Mouse (Mus musculus) hindbrain, embryonic 15.5 days (tissue): ENCODE data around the gene 1700061G19Rik. TPM values are rescaled to one million over a fixed set of nuclear protein-coding genes. Genes with fewer than 3 reads are reported as not detected.

Experiments used
- ATAC-seq: fragments of 200-750 bp; cut with Nextera tagmentation; 2 replicates; pipeline ENCODE4 v1.8.0; 2017; ENCODE audit warnings: low read depth, moderate number of reproducible peaks, moderate TSS enrichment; ENCODE audit not compliant: low FRiP score
- H3K27ac ChIP-seq: fragments of 300-500 bp; sonication (generic); replicated peaks from 2 replicates; pipeline ENCODE4 v1.5.1; 2015; ENCODE audit warnings: mild to moderate bottlenecking, inconsistent platforms
- H3K27me3 ChIP-seq: fragments of 300-500 bp; sonication (generic); 2 replicates; pipeline ENCODE4 v1.6.1; 2015; ENCODE audit warnings: control low read depth, inconsistent platforms
- H3K36me3 ChIP-seq: fragments of 300-500 bp; sonication (generic); 2 replicates; pipeline ENCODE4 v1.6.1; 2015; ENCODE audit warnings: control low read depth, inconsistent platforms
- H3K4me1 ChIP-seq: fragments of 300-500 bp; sonication (generic); replicated peaks from 2 replicates; pipeline ENCODE4 v1.6.1; 2015; ENCODE audit warnings: control low read depth, inconsistent platforms
- H3K4me2 ChIP-seq: fragments of 300-500 bp; sonication (generic); 2 replicates; pipeline ENCODE4 v1.6.1; 2015; ENCODE audit warnings: moderate library complexity, mild to moderate bottlenecking, inconsistent platforms
- H3K4me3 ChIP-seq: fragments of 300-500 bp; sonication (generic); 2 replicates; pipeline ENCODE4 v1.5.1; 2015; ENCODE audit warnings: mild to moderate bottlenecking, inconsistent platforms
- H3K9ac ChIP-seq: fragments of 300-500 bp; sonication (generic); 2 replicates; pipeline ENCODE4 v1.6.1; 2015; ENCODE audit warnings: inconsistent platforms
- H3K9me3 ChIP-seq: fragments of 300-500 bp; sonication (generic); 2 replicates; pipeline ENCODE4 v1.6.1; 2016; ENCODE audit warnings: control low read depth, inconsistent platforms
- WGBS: fragments of 180-500 bp; shearing (Covaris S2); methylation state at CpG from one replicate; pipeline ENCODE4 v1.1.7; 2015; 5-methylcytosine and 5-hydroxymethylcytosine counted together
- polyA plus RNA-seq: library from polyadenylated mRNA; unstranded; fragments of >200 nt; fragmentation: Nextera tagmentation; extraction: Ambion mirVana; gene quantifications from 2 replicates; pipeline ENCODE4 v1.2.1, GENCODE M21; 2015

1700061G19Rik gene
- polyA plus RNA-seq, 1 experiment from 2014 or later = 0.61 TPM

- WGBS = 86% methylated on average over 5 of the region's 5 CpGs
- no peaks in the 10 kb centered on the region for H3K27me3 ChIP-seq
- H3K9ac ChIP-seq = no peak overlapping the region
- H3K4me3 ChIP-seq = no peak overlapping the region
- no peak overlapping the region for H3K27ac ChIP-seq
- H3K4me2 ChIP-seq = no peak overlapping the region
- no peaks in the 10 kb centered on the region for H3K4me1 ChIP-seq
- no peaks in the 10 kb centered on the region for H3K36me3 ChIP-seq
- no peak for ATAC-seq
- no peaks in the 10 kb centered on the region for H3K9me3 ChIP-seq
Measured at GRCm38 (mm10) chr17:56843678-56844077, 31.6 kb upstream of the 1700061G19Rik start.

DNA sequence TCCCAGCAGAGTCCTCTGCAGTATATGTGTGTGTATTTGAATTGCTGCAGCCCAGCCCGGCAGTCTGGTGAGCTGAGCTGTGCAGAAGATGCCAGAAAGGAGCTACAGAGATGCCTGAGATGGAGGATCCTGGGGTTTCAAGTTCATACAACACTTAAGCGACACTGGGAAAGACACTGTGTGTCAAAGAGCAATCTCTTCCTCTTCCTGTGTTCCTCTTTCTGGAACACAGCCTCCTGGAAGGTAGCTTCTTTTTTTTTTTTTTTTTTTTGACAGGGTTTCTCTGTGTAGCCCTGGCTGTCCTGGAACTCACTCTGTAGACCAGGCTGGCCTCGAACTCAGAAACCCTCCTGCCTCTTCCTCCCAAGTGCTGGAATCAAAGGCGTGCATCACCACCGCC is 26.5 kb upstream of the 1700061G19Rik start:
- Histone ChIP-seq H3K9ac (no peak overlapping the region), H3K27me3 (no peaks in the 10 kb centered on the region), H3K4me1 (no peaks in the 10 kb centered on the region), H3K9me3 (no peaks in the 10 kb centered on the region), H3K36me3 (no peaks in the 10 kb centered on the region), H3K27ac (no peak overlapping the region), H3K4me2 (no peak overlapping the region), H3K4me3 (no peak overlapping the region)
- 88% methylated on average over 5 of the region's 5 CpGs for WGBS
- ATAC-seq = no peak

DNA sequence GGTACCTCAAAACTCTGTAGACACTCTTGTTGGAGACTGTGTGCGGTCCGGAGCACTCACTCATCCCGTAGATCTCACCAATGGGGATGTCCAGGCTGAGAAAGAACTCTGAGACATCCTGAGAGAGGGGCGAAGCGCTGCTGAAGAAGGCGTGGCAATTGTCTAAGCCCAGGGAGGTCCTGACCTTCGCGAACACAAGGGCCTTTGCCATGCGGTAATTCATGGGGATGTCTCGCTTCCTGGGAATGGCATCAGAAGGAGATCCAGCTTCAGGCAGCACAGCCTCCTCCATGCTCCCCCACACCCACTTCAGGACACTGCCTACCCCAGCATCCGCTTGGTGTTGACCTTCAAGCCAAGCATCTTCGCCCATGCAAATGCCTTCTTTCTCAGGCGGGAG is 25.6 kb upstream of the 1700061G19Rik start:
- 86% methylated on average over 13 of the region's 13 CpGs for WGBS
- no peak overlapping the region for H3K4me2 ChIP-seq
- ATAC-seq = no peak
- H3K9me3 ChIP-seq = no peaks in the 10 kb centered on the region
- H3K27ac ChIP-seq = no peak overlapping the region
- H3K36me3 ChIP-seq = no peaks in the 10 kb centered on the region
- H3K4me1 ChIP-seq = no peaks in the 10 kb centered on the region
- H3K27me3 ChIP-seq = no peaks in the 10 kb centered on the region
- H3K4me3 ChIP-seq = no peak overlapping the region
- H3K9ac ChIP-seq = no peak overlapping the region

- no peak for ATAC-seq
- Histone ChIP-seq H3K4me2 (no peak overlapping the region), H3K27me3 (no peaks in the 10 kb centered on the region), H3K9me3 (no peaks in the 10 kb centered on the region), H3K27ac (no peak overlapping the region), H3K36me3 (no peaks in the 10 kb centered on the region), H3K4me3 (no peak overlapping the region), H3K4me1 (no peaks in the 10 kb centered on the region), H3K9ac (no peak overlapping the region)
- WGBS = 79% methylated on average over 3 of the region's 3 CpGs
Measured at GRCm38 (mm10) chr17:56851167-56851566, 24.1 kb upstream of the 1700061G19Rik start.

DNA sequence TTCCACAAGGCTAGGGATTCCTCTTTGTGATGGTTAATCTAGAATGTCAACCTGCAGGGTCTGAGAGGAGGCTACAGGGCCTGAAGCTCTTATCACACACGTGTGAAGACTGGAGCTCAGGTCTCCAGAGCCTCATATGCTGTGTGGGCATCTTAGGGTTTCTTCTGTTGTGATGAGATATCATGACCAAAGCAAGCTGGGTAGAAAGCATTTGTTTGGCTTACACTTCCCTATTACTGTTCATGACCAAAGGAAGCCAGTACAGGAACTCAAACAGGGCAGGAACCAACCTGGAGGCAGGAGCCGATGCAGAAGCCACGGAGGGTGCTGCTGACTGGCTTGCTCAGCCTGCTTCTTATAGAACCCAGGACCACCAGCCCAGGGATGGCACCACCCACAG is 19.9 kb upstream of the 1700061G19Rik start:
- Histone ChIP-seq H3K4me1 (no peaks in the 10 kb centered on the region), H3K4me3 (no peak overlapping the region), H3K27me3 (no peaks in the 10 kb centered on the region), H3K27ac (no peak overlapping the region), H3K36me3 (no peaks in the 10 kb centered on the region), H3K4me2 (no peak overlapping the region), H3K9ac (no peak overlapping the region), H3K9me3 (no peaks in the 10 kb centered on the region)
- no peak for ATAC-seq
- 76% methylated on average over 3 of the region's 3 CpGs for WGBS

DNA sequence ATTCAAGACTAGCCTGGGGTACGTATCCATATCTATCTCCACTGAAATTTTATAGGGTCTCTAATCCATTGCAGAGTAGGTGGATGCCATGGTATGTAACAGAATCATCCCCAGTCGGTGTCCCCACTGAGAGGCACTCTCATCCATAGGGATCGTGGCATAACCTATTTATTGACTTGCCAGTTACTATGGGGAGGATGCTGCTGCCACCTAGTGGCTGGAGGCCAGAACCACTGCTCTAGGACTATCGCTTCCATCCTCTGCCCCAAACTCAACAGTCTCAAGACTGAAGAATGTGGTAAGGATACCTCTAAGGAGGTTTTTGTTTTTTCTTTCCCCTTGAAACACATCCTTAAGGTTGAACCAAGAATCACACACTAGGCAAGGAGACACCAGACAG is 17.1 kb upstream of the 1700061G19Rik start:
- H3K27me3 ChIP-seq = no peaks in the 10 kb centered on the region
- no peak overlapping the region for H3K9ac ChIP-seq
- H3K27ac ChIP-seq = no peak overlapping the region
- H3K4me2 ChIP-seq = no peak overlapping the region
- no peak overlapping the region for H3K4me3 ChIP-seq
- no peaks in the 10 kb centered on the region for H3K9me3 ChIP-seq
- ATAC-seq = no peak
- no peaks in the 10 kb centered on the region for H3K36me3 ChIP-seq
- 56% methylated on average over 4 of the region's 4 CpGs for WGBS
- no peaks in the 10 kb centered on the region for H3K4me1 ChIP-seq

GRCm38 (mm10) chr17:56858922-56859321 is 16.4 kb upstream of the 1700061G19Rik start:
- WGBS = 38% methylated on average over 7 of the region's 7 CpGs
- Histone ChIP-seq H3K27ac (no peak overlapping the region), H3K9me3 (no peaks in the 10 kb centered on the region), H3K27me3 (no peaks in the 10 kb centered on the region), H3K36me3 (no peaks in the 10 kb centered on the region), H3K9ac (no peak overlapping the region), H3K4me3 (no peak overlapping the region), H3K4me2 (no peak overlapping the region), H3K4me1 (no peaks in the 10 kb centered on the region)
- ATAC-seq = no peak

- H3K9ac ChIP-seq = no peak overlapping the region
- ATAC-seq = no peak
- H3K9me3 ChIP-seq = no peaks in the 10 kb centered on the region
- H3K4me3 ChIP-seq = no peak overlapping the region
- H3K27ac ChIP-seq = no peak overlapping the region
- H3K4me1 ChIP-seq = no peaks in the 10 kb centered on the region
- H3K36me3 ChIP-seq = no peaks in the 10 kb centered on the region
- H3K27me3 ChIP-seq = no peaks in the 10 kb centered on the region
- H3K4me2 ChIP-seq = no peak overlapping the region
- 54% methylated on average over 3 of the region's 3 CpGs for WGBS
Measured at GRCm38 (mm10) chr17:56861197-56861596, 14.1 kb upstream of the 1700061G19Rik start.

GRCm38 (mm10) chr17:56866071-56866470 is 9.2 kb upstream of the 1700061G19Rik start:
- Histone ChIP-seq H3K4me3 (no peak overlapping the region), H3K36me3 (no peaks in the 10 kb centered on the region), H3K27me3 (no peaks in the 10 kb centered on the region), H3K4me2 (no peak overlapping the region), H3K27ac (no peak overlapping the region), H3K9ac (no peak overlapping the region), H3K9me3 (no peaks in the 10 kb centered on the region), H3K4me1 (no peaks in the 10 kb centered on the region)
- 76% methylated on average over 7 of the region's 7 CpGs for WGBS
- no peak for ATAC-seq

DNA sequence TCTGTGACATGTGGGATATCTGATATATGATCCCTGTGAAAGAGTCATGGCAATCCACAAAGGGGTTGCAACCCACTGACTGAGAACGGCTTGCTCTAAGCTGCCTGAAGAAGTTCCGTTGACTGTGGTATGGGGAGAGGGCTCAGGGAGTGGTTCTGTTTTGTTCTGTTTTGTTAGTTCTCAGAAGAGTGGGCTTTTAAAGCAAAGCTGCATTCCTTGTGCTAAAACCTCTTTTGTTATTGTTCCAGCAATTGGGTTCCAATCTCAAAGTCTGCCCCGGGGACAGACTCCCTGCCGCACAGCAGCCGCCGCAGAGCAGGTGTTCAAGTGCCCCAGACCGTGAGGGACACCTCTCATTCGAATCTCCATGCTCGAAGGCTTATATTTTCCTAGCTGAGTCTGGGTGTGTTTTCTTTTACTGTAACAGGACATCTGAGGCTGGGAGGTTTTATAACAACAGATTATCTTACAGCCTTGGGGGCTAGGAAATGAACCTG is 5.7 kb upstream of the 1700061G19Rik start:
- no peaks in the 10 kb centered on the region for H3K36me3 ChIP-seq
- no peaks in the 10 kb centered on the region for H3K9me3 ChIP-seq
- H3K4me3 ChIP-seq = no peak overlapping the region
- H3K27me3 ChIP-seq = no peaks in the 10 kb centered on the region
- ATAC-seq = no peak
- no peak overlapping the region for H3K4me2 ChIP-seq
- no peaks in the 10 kb centered on the region for H3K4me1 ChIP-seq
- H3K27ac ChIP-seq = no peak overlapping the region
- no peak overlapping the region for H3K9ac ChIP-seq
- 67% methylated on average over 9 of the region's 9 CpGs for WGBS

DNA sequence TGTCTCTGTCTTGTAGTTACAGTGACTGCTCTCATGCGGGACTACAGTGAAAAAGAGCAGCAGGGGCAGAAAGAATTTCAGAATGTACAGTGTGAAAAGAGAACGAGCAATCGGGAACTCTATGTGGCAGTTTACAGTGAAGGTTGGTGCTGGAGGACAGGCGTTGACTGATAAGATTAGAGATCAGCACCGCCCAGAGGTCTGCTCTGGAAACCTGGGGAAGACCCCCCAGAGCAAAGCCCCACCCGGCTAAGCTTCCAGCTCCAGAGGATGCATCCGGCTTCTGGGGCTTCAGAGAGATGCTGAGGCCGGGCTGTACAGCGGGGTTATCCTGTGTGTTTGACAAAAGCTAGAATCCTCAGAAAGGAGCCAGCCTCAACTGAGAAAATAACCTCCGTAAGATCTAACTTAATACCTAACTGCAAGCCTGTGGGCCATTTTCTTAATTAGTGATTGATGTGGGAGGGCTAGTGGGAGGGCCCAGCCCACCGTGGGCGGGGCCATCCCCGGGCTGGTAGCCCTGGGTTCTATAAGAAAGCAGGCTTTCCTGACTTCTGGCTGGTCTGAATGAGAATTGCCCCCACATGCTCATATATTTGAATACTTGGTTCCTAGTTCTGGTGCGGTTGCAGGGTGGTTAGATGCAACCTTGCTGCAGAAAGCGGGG is 4.9 kb upstream of the 1700061G19Rik start:
- H3K36me3 ChIP-seq = no peaks in the 10 kb centered on the region
- 76% methylated on average over 15 of the region's 15 CpGs for WGBS
- no peak overlapping the region for H3K4me2 ChIP-seq
- H3K4me1 ChIP-seq = no peaks in the 10 kb centered on the region
- no peak overlapping the region for H3K27ac ChIP-seq
- H3K9me3 ChIP-seq = no peaks in the 10 kb centered on the region
- H3K9ac ChIP-seq = no peak overlapping the region
- H3K27me3 ChIP-seq = no peaks in the 10 kb centered on the region
- H3K4me3 ChIP-seq = no peak overlapping the region
- ATAC-seq = no peak

- H3K27me3 ChIP-seq = no peaks in the 10 kb centered on the region
- H3K4me3 ChIP-seq = no peak overlapping the region
- no peak for ATAC-seq
- H3K36me3 ChIP-seq = no peaks in the 10 kb centered on the region
- H3K4me2 ChIP-seq = no peak overlapping the region
- no peaks in the 10 kb centered on the region for H3K9me3 ChIP-seq
- no peak overlapping the region for H3K9ac ChIP-seq
- no peak overlapping the region for H3K27ac ChIP-seq
- WGBS = 69% methylated on average over 8 of the region's 8 CpGs
- H3K4me1 ChIP-seq = no peaks in the 10 kb centered on the region
Measured at GRCm38 (mm10) chr17:56871767-56872166, 3.5 kb upstream of the 1700061G19Rik start.

GRCm38 (mm10) chr17:56872512-56872911 is 2.8 kb upstream of the 1700061G19Rik start:
- Histone ChIP-seq H3K27ac (no peak overlapping the region), H3K4me2 (no peak overlapping the region), H3K4me1 (no peaks in the 10 kb centered on the region), H3K36me3 (no peaks in the 10 kb centered on the region), H3K9me3 (no peaks in the 10 kb centered on the region), H3K9ac (no peak overlapping the region), H3K4me3 (no peak overlapping the region), H3K27me3 (no peaks in the 10 kb centered on the region)
- 85% methylated on average over 7 of the region's 7 CpGs for WGBS
- no peak for ATAC-seq
